Mouse (Mus musculus) spleen, adult 2 months (tissue): ENCODE data around the gene Zdhhc9.

Experiments used
- CTCF ChIP-seq: fragments of 200-500 bp; IDR thresholded peaks from 2 replicates; pipeline ENCODE4 v1.5.1; 2011; ENCODE audit warnings: mild to moderate bottlenecking, inconsistent platforms; ENCODE audit not compliant: insufficient read depth, insufficient read length, insufficient replicate concordance; ENCODE audit errors: extremely low read depth
- POLR2A ChIP-seq: fragments of 200-500 bp; IDR thresholded peaks from 2 replicates; pipeline ENCODE4 v1.6.1; 2011; ENCODE audit warnings: low read depth, low read length, inconsistent platforms

- TF ChIP-seq CTCF (no peak), POLR2A (no peak)
These were observed 55.3 kb downstream of the Zdhhc9 start for GRCm38 (mm10) chrX:48153414-48153813.
